Mouse (Mus musculus) myocyte (in vitro differentiated cells): ENCODE data around the gene Dusp8.

Experiments used
- E2F4 ChIP-seq: IDR thresholded peaks from one replicate; pipeline ENCODE4 v1.6.1; 2011; ENCODE audit warnings: mild to moderate bottlenecking, control low read depth, moderate library complexity; ENCODE audit not compliant: insufficient read depth
- MAX ChIP-seq: IDR thresholded peaks from one replicate; pipeline ENCODE4 v1.6.1; 2011; ENCODE audit warnings: low read depth, mild to moderate bottlenecking, control low read depth
- MYOG ChIP-seq, 3 experiments: IDR thresholded peaks; one replicate each; pipeline ENCODE4 v1.6.1; 2011; ENCODE audit warnings: control low read depth in 2 of 3, low read depth in 2 of 3, mild to moderate bottlenecking in 2 of 3; ENCODE audit not compliant: insufficient read length in 2 of 3, control insufficient read depth in 1 of 3, insufficient read depth in 1 of 3
- POLR2A ChIP-seq: IDR thresholded peaks from one replicate; pipeline ENCODE4 v1.6.1; 2011; ENCODE audit warnings: low read depth, mild to moderate bottlenecking, control low read depth, moderate library complexity; ENCODE audit not compliant: insufficient read length
- POLR2AphosphoS2 ChIP-seq: IDR thresholded peaks from one replicate; pipeline ENCODE4 v1.6.1; 2011; ENCODE audit warnings: low read depth, control low read depth; ENCODE audit not compliant: insufficient read length
- REST ChIP-seq: IDR thresholded peaks from one replicate; pipeline ENCODE4 v1.6.1; 2011; ENCODE audit warnings: mild to moderate bottlenecking, control low read depth, moderate library complexity; ENCODE audit not compliant: insufficient read depth, insufficient read length
- SRF ChIP-seq: IDR thresholded peaks from one replicate; pipeline ENCODE4 v1.6.1; 2011; ENCODE audit warnings: low read depth; ENCODE audit not compliant: control insufficient read depth, insufficient read length
- TCF12 ChIP-seq: IDR thresholded peaks from one replicate; pipeline ENCODE4 v1.6.1; 2011; ENCODE audit warnings: mild to moderate bottlenecking, control low read depth; ENCODE audit not compliant: poor library complexity, insufficient read depth, severe bottlenecking
- TCF3 ChIP-seq: IDR thresholded peaks from one replicate; pipeline ENCODE4 v1.6.1; 2011; ENCODE audit warnings: low read depth, control low read depth; ENCODE audit not compliant: insufficient read length
- USF1 ChIP-seq: IDR thresholded peaks from one replicate; pipeline ENCODE4 v1.6.1; 2011; ENCODE audit warnings: low read depth, mild to moderate bottlenecking, control low read depth, moderate library complexity

DNA sequence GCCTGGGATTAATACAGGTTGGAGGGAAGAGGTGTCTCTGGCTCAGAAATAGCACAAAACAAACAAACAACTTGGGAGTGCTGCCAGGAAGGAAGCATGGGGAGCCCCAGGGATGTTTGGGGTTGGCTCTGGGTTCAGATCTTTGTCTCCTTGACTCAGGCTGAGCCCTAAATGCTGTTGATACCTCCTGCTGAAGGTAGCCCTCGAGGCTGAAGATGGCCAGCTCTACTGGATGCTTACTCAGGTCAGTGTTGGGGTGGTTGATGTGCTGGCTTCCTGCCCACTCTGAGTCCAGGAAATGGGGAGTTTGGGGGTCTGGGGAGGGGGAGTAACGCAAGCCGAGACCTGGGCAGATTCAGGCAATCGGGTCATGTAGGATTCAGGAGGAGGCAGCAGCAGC, 1.1 kb upstream of the Dusp8 start:
- TF ChIP-seq POLR2A (no peak), REST (no peak), MAX (no peak), E2F4 (no peak), MYOG (IDR thresholded peaks at IDR 0.05; ENCODE audit: control insufficient read depth in 1 of 3, insufficient read depth in 1 of 3, insufficient read length in 2 of 3, low read depth in 2 of 3) (no peak), TCF12 (no peak), USF1 (no peak), SRF (no peak), POLR2AphosphoS2 (no peak), TCF3 (no peak)
